Mouse (Mus musculus) intestine, embryonic 15.5 days (tissue): Measurements from ENCODE around the gene Pakap. TPM values are rescaled to one million over a fixed set of nuclear protein-coding genes. Genes with fewer than 3 reads are reported as not detected.

Source experiments
- ATAC-seq: fragments of 200-750 bp; cut with Nextera tagmentation; 2 replicates; pipeline ENCODE4 v1.8.0; 2017; ENCODE audit warnings: moderate TSS enrichment, moderate library complexity
- H3K27ac ChIP-seq: fragments of 300-500 bp; sonication (generic); 2 replicates; pipeline ENCODE4 v1.5.1; 2015; ENCODE audit warnings: mild to moderate bottlenecking, inconsistent platforms
- H3K27me3 ChIP-seq: fragments of 300-500 bp; sonication (generic); replicated peaks from 2 replicates; pipeline ENCODE4 v1.6.1; 2015; ENCODE audit warnings: inconsistent platforms
- H3K36me3 ChIP-seq: fragments of 300-500 bp; sonication (generic); 2 replicates; pipeline ENCODE4 v1.6.1; 2015; ENCODE audit warnings: inconsistent platforms
- H3K4me1 ChIP-seq: fragments of 300-500 bp; sonication (generic); replicated peaks from 2 replicates; pipeline ENCODE4 v1.6.1; 2015; ENCODE audit warnings: inconsistent platforms
- H3K4me2 ChIP-seq: fragments of 300-500 bp; sonication (generic); replicated peaks from 2 replicates; pipeline ENCODE4 v1.6.1; 2015; ENCODE audit warnings: mild to moderate bottlenecking, inconsistent platforms
- H3K4me3 ChIP-seq: fragments of 300-500 bp; sonication (generic); replicated peaks from 2 replicates; pipeline ENCODE4 v1.5.1; 2015; ENCODE audit warnings: inconsistent platforms
- H3K9ac ChIP-seq: fragments of 300-500 bp; sonication (generic); 2 replicates; pipeline ENCODE4 v1.6.1; 2015; ENCODE audit warnings: inconsistent platforms
- H3K9me3 ChIP-seq: fragments of 300-500 bp; sonication (generic); 2 replicates; pipeline ENCODE4 v1.6.1; 2016; ENCODE audit warnings: inconsistent platforms
- WGBS: fragments of 180-500 bp; shearing (Covaris S2); methylation state at CpG from one replicate; pipeline ENCODE4 v1.1.7; 2015; 5-methylcytosine and 5-hydroxymethylcytosine counted together
- polyA plus RNA-seq: library from polyadenylated mRNA; unstranded; fragments of >200 nt; fragmentation: Nextera tagmentation; extraction: Ambion mirVana; gene quantifications from 2 replicates; pipeline ENCODE4 v1.2.1, GENCODE M21; 2015

Pakap gene
- polyA plus RNA-seq, 1 experiment from 2014 or later, result 25.9 TPM

DNA sequence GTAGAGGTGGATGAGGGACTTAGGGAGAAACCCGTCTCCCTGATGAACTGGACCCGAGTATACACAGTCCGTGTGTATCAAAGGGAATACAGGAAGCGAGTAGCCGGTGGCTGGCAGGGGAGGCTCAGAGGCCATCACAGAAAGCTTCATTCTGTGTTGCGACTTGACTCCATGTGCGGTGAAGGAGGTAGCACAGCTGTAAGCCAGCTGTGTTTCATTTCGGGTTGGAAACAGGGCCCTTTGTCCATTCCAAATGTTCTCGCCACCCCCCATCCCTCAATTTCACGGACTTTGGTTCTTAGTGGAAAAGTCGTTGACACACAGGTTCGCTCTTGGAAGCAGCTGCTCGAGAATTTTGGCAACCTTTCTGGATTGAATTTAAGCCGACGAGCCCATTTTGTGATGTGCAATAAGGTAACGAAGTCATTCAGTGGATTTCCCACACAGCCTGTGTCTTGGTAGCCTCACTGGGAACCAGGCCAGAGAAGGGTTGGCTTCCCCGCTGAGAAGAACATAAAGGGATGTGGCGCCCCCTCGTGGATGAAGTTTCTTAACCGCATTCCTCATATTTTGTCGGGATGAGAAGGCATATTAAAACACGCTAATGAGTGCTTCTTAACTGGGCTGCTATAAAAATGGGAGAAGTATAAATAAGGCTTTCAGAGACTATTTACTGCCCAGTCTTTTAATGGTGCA, 39.4 kb downstream of the Pakap start:
- ATAC-seq, result peak; percentile 80
- 32% methylated on average over 22 of the region's 22 CpGs for WGBS
- H3K27me3 ChIP-seq, result no peaks in the 10 kb centered on the region
- H3K27ac ChIP-seq, result peak overlapping the region; percentile 48; the same call in 1 of the 2 replicates
- H3K36me3 ChIP-seq, result no peaks in the 10 kb centered on the region
- no peak overlapping the region for H3K4me3 ChIP-seq
- H3K4me2 ChIP-seq, result peak overlapping the region; percentile 24
- no peak overlapping the region for H3K9ac ChIP-seq
- H3K9me3 ChIP-seq, result no peaks in the 10 kb centered on the region
- peaks cover 4% of the 10 kb centered on the region; the same call in 1 of the 2 replicates for H3K4me1 ChIP-seq

GRCm38 (mm10) chr4:57611303-57612077, 43.5 kb downstream of the Pakap start:
- Histone ChIP-seq H3K27me3 (no peaks in the 10 kb centered on the region), H3K4me2 (peak overlapping the region; percentile 33; the same call in 1 of the 2 replicates), H3K9me3 (no peaks in the 10 kb centered on the region), H3K9ac (no peak overlapping the region), H3K36me3 (no peaks in the 10 kb centered on the region), H3K4me1 (peaks cover 4% of the 10 kb centered on the region; the same call in 1 of the 2 replicates), H3K4me3 (no peak overlapping the region), H3K27ac (peak overlapping the region; percentile 60)
- 33% methylated on average over 17 of the region's 17 CpGs for WGBS
- peak; percentile 61 for ATAC-seq

DNA sequence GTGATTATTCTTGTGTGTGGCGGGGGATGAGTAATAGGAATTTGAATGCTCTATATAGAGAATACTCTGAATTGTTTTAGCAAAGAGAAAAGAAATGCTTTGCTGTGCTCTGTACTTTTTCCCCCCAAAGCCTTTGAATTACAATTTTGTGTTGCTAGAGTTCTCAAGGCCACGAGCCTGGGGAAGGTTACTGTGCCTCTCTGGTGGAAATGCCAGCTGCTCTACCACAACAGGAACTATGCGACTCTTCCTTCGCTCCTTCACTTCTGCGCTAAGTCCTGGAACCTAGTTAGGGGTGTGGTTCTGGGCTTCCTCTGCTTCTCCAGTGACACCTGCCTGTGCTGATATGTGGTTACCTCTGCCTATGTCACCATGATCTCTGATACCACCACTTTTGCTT, 44.7 kb downstream of the Pakap start:
- Histone ChIP-seq H3K4me2 (no peak overlapping the region), H3K27ac (no peak overlapping the region), H3K4me3 (no peak overlapping the region), H3K4me1 (peaks cover 4% of the 10 kb centered on the region; the same call in 1 of the 2 replicates), H3K9me3 (no peaks in the 10 kb centered on the region), H3K9ac (no peak overlapping the region), H3K36me3 (no peaks in the 10 kb centered on the region), H3K27me3 (no peaks in the 10 kb centered on the region)
- 80% methylated on average over 5 of the region's 5 CpGs for WGBS
- ATAC-seq, result no peak

DNA sequence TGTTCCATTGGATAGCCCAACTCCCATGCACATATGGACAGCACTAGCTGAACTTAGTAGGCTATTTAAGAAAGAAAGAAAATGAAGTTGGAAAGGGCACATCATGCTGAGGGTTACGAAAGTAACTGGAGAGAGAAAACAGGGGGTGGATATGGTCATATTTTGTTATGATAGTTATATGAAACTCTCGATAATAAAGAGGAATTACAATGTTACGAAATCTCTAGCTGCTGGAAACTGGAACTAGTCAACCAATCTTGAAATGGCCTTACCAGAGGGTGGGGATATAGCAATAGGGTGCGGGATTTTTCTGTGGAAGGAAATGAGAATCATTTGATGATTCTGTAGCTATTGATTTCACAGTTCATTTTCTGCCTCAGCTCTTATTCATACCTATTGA, 46.7 kb downstream of the Pakap start:
- H3K4me1 ChIP-seq, result peaks cover 4% of the 10 kb centered on the region; the same call in 1 of the 2 replicates
- H3K27ac ChIP-seq, result no peak overlapping the region
- ATAC-seq, result no peak
- 91% methylated on average over 4 of the region's 4 CpGs for WGBS
- no peak overlapping the region for H3K9ac ChIP-seq
- H3K36me3 ChIP-seq, result no peaks in the 10 kb centered on the region
- no peak overlapping the region for H3K4me2 ChIP-seq
- H3K27me3 ChIP-seq, result no peaks in the 10 kb centered on the region
- no peak overlapping the region for H3K4me3 ChIP-seq
- H3K9me3 ChIP-seq, result no peaks in the 10 kb centered on the region

DNA sequence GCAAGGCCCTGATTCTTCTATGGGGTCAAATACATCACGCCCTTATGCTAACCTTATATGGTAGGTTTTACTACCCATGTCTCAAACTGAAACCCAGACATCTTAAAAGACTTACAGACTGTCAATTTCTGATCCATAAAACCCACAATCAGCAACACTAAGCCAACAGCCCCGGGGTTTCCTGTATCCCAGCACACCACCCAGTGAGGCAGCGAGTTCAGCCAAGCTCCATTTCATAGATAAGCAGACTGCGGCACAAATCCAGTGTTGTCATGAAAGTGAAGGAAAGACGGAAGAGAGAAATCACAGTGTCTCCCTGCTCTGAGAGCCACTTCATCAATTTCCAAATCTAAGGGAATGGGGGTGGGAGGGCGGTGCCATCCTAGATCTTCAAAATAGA, 50.8 kb downstream of the Pakap start:
- ATAC-seq, result no peak
- Histone ChIP-seq H3K27ac (no peak overlapping the region), H3K27me3 (no peaks in the 10 kb centered on the region), H3K9ac (no peak overlapping the region), H3K4me3 (no peak overlapping the region), H3K9me3 (no peaks in the 10 kb centered on the region), H3K4me1 (no peaks in the 10 kb centered on the region), H3K36me3 (no peaks in the 10 kb centered on the region), H3K4me2 (no peak overlapping the region)
- 86% methylated on average over 6 of the region's 6 CpGs for WGBS

DNA sequence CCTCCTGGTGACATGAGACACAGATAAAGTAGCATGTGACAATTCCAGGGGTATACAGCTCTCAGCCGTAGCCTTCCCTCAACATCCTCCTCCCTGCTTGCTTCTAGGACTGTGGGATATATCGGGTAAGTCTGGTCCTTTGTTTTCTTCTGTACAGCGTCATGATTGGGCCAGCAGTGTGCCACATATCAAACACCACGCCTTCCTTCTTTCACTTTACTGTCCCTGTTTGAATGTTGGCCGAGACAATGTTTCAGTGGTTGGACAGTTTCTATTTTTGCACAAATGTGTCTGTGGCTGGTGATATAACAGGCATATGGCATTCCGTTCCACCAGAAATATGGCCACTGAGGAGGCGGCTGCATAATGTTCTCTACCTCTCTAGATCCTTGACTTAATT, 54.8 kb downstream of the Pakap start:
- no peak overlapping the region for H3K9ac ChIP-seq
- H3K27me3 ChIP-seq, result no peaks in the 10 kb centered on the region
- no peaks in the 10 kb centered on the region for H3K9me3 ChIP-seq
- H3K27ac ChIP-seq, result no peak overlapping the region
- no peak overlapping the region for H3K4me3 ChIP-seq
- WGBS, result 59% methylated on average over 7 of the region's 7 CpGs
- no peaks in the 10 kb centered on the region for H3K4me1 ChIP-seq
- H3K36me3 ChIP-seq, result no peaks in the 10 kb centered on the region
- ATAC-seq, result no peak
- H3K4me2 ChIP-seq, result no peak overlapping the region

- H3K4me3 ChIP-seq, result no peak overlapping the region
Measured at GRCm38 (mm10) chr4:57624819-57625218, 56.8 kb downstream of the Pakap start.

GRCm38 (mm10) chr4:57625306-57625705, 57.3 kb downstream of the Pakap start:
- H3K4me3 ChIP-seq, result no peak overlapping the region
- no peak overlapping the region for H3K4me2 ChIP-seq
- 69% methylated on average over 1 of the region's 1 CpGs for WGBS
- no peaks in the 10 kb centered on the region for H3K36me3 ChIP-seq
- no peaks in the 10 kb centered on the region for H3K9me3 ChIP-seq
- H3K27me3 ChIP-seq, result no peaks in the 10 kb centered on the region
- H3K27ac ChIP-seq, result no peak overlapping the region
- no peak for ATAC-seq
- no peaks in the 10 kb centered on the region for H3K4me1 ChIP-seq
- no peak overlapping the region for H3K9ac ChIP-seq

More at GRCm38 (mm10) chr4:57624819-57625218, 56.8 kb downstream of the Pakap start:
- Histone ChIP-seq H3K36me3 (no peaks in the 10 kb centered on the region), H3K4me2 (no peak overlapping the region), H3K27ac (no peak overlapping the region), H3K4me1 (no peaks in the 10 kb centered on the region), H3K27me3 (no peaks in the 10 kb centered on the region), H3K9me3 (no peaks in the 10 kb centered on the region), H3K9ac (no peak overlapping the region)
- ATAC-seq, result no peak
- WGBS, result 85% methylated on average over 2 of the region's 2 CpGs

GRCm38 (mm10) chr4:57625756-57626155, 57.8 kb downstream of the Pakap start:
- no peak overlapping the region for H3K4me2 ChIP-seq
- no peaks in the 10 kb centered on the region for H3K36me3 ChIP-seq
- ATAC-seq, result no peak
- H3K9me3 ChIP-seq, result no peaks in the 10 kb centered on the region
- H3K27ac ChIP-seq, result no peak overlapping the region
- WGBS, result 79% methylated on average over 1 of the region's 1 CpGs
- no peak overlapping the region for H3K9ac ChIP-seq
- no peaks in the 10 kb centered on the region for H3K27me3 ChIP-seq
- no peaks in the 10 kb centered on the region for H3K4me1 ChIP-seq
- no peak overlapping the region for H3K4me3 ChIP-seq

DNA sequence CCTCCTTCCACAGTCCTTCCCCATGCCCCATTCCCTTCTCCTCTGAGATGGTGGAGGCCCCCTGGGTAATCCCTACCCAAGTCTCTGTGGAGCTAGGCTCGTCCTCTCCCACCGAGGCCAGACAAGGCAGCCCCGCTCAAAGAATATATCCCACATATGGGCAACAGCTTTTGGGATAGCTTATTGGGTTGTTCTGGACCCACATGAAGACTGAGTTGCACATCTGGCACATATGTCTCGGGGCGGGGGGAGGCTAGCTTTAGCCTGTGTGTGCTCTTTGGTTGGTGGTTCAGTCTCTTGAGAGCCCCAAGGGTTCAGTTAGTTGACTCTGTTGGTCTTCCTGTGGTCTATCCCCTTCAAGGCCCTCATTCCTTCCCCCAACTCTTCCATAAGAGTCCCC, 58.9 kb downstream of the Pakap start:
- H3K4me3 ChIP-seq, result no peak overlapping the region
- no peaks in the 10 kb centered on the region for H3K4me1 ChIP-seq
- no peak overlapping the region for H3K27ac ChIP-seq
- WGBS, result 94% methylated on average over 5 of the region's 5 CpGs
- ATAC-seq, result no peak
- H3K27me3 ChIP-seq, result no peaks in the 10 kb centered on the region
- no peak overlapping the region for H3K4me2 ChIP-seq
- no peaks in the 10 kb centered on the region for H3K9me3 ChIP-seq
- H3K9ac ChIP-seq, result no peak overlapping the region
- H3K36me3 ChIP-seq, result no peaks in the 10 kb centered on the region

- WGBS, result 88% methylated on average over 5 of the region's 5 CpGs
Measured at GRCm38 (mm10) chr4:57632386-57632785, 64.4 kb downstream of the Pakap start.

DNA sequence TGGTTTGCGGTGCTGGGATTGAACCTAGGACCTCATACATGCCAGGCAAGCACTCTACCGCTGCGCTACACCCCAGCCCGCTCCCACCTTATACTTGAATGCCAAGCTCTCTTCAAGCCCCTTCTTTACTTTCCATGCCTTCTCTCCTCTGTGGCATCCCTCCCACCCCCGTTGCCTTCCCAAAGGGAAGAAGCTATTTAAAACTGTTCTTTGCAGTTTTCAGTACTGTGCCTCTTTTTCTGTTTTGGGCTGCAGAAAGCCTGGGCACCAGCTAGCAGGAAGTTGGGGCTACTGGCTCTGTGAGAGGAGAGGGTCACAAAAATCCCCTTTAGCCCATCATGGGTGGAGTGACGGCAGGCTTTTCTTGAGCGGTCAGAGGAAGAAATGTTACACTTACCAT, 65.1 kb downstream of the Pakap start:
- H3K4me2 ChIP-seq, result no peak overlapping the region
- no peak overlapping the region for H3K9ac ChIP-seq
- H3K27ac ChIP-seq, result no peak overlapping the region
- 96% methylated on average over 7 of the region's 7 CpGs for WGBS
- H3K36me3 ChIP-seq, result no peaks in the 10 kb centered on the region
- no peak for ATAC-seq
- H3K9me3 ChIP-seq, result no peaks in the 10 kb centered on the region
- H3K4me3 ChIP-seq, result no peak overlapping the region
- H3K27me3 ChIP-seq, result no peaks in the 10 kb centered on the region
- H3K4me1 ChIP-seq, result no peaks in the 10 kb centered on the region

More at GRCm38 (mm10) chr4:57632386-57632785, 64.4 kb downstream of the Pakap start:
- H3K27ac ChIP-seq, result no peak overlapping the region
- H3K4me2 ChIP-seq, result no peak overlapping the region
- no peaks in the 10 kb centered on the region for H3K36me3 ChIP-seq
- H3K4me1 ChIP-seq, result no peaks in the 10 kb centered on the region
- H3K9me3 ChIP-seq, result no peaks in the 10 kb centered on the region
- ATAC-seq, result no peak
- no peak overlapping the region for H3K4me3 ChIP-seq
- H3K27me3 ChIP-seq, result no peaks in the 10 kb centered on the region
- no peak overlapping the region for H3K9ac ChIP-seq
